Mouse (Mus musculus) heart, postnatal 10 days (tissue): ENCODE measurements around the gene Mier1. TPM values are rescaled to one million over a fixed set of nuclear protein-coding genes. Genes with fewer than 3 reads are reported as not detected.

Experiments used
- DNase-seq, 2 experiments: peaks; one replicate each; pipeline ENCODE4 v3.0.0; 2021
- intact Hi-C: fragments of 180-260 bp; cut with DNase I; formaldehyde crosslinking; loops from one replicate; pipeline ENCODE4 v1.15.1; 2025
- total RNA-seq, 2 experiments: library from RNA; stranded (reverse); gene quantifications; 2 replicates each; pipeline ENCODE4 v1.2.3; 2021

Gene Mier1
- total RNA-seq = 10 to 100 TPM; 34.6 to 37.3 TPM

DNA sequence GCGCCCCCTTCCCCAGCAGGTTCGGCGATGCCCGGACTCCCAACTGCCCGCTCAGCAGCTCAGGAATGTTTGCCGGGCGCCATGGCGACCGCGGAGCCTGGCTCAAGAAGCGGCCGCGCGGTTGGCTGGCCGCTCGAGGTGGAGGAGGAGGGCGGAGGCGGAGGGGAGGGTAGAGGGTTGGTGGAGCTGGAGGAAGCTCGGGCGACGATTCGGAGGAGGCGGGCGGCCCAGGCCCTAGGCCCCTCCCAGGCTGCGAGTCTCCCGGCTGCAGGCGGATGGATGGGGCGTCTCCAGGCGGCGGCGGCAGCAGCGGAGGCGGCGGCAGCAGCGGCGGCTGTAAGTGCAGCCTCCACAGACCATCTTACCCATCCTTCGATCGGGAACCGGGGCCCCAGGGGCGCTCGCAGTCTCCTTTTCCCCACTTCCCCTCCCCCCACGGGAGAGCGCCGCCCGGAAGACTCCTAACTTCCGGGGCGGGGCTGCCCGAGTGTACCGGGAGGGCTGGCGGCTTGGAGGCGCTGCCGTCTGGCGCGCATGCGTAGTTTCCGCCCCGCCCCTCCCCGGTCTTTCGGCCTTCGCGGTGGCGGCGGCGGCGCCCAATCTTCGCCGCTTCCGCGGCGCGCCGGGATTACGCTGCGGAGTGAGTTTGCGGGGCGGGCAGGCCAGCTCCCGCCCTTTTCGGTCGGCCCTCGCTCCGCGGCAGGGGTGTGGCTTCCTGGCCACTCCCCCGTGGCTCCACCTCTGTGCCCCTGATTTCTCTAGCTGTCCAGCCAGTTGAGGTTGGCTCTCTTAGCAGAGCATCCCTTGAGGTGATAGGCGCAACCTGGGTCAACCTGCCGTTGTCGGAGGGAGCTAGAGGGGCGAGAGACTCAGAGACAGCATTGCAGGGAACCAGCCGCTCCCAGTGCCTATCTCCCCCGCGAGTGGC is at the start of gene Mier1, which contains the start of gene Wdr78:
Mier1 (plus strand) TSS at position 207 of the 928 bp plus-strand sequence.
Wdr78 (minus strand) TSS at position 372 of the 928 bp plus-strand sequence.
- intact Hi-C loops = loop anchor here (5.0 to 10.0 kb wide), 3 partner anchors 98 to 1470 kb away; partner anchors contain the start of gene Leprot
- DNase-seq = peak; percentile 96 to 97

DNA sequence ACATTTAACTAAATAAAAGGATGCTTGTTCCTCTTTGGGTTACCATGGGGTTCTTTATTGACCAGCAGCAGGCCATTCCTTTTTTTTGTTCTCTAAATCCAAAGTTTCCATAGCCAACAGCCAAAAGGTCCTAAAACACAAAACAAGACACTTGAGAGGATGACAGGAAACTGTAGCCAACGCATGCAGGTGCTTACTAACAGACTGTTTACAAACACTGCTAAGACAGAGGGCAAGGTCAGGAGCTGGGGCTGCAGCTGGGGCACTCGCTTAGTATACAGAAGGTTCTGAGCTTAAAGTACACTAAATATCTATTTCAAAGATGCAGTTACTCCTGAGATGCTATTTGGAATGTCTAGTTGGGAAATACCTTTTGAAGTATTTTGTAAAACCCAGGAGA is 49.8 kb upstream of the Mier1 start:
- intact Hi-C loops = no loop called here

DNA sequence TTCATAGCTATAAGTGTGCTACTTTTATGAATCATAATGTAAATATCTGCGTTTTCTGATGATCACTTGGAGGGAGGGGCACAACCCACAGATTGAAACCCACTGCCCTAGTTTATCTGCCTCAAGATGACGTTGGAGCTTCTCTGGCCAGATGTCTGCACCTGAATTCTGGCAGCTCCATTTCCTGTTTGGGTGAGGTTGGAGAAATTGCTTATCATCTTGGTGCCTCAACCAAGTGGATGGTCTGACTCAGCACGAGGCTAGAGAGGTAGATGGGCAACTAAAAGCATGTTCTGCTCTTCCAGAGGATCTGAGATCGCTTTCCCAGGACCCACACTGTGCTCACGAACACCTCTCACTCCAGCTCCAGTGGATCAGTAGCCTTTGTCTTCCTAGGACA is 49.2 kb upstream of the Mier1 start:
- DNase-seq = no peak
- intact Hi-C loops = no loop called here

More for the DNA sequence above, 49.8 kb upstream of the Mier1 start:
- DNase-seq = no peak

DNA sequence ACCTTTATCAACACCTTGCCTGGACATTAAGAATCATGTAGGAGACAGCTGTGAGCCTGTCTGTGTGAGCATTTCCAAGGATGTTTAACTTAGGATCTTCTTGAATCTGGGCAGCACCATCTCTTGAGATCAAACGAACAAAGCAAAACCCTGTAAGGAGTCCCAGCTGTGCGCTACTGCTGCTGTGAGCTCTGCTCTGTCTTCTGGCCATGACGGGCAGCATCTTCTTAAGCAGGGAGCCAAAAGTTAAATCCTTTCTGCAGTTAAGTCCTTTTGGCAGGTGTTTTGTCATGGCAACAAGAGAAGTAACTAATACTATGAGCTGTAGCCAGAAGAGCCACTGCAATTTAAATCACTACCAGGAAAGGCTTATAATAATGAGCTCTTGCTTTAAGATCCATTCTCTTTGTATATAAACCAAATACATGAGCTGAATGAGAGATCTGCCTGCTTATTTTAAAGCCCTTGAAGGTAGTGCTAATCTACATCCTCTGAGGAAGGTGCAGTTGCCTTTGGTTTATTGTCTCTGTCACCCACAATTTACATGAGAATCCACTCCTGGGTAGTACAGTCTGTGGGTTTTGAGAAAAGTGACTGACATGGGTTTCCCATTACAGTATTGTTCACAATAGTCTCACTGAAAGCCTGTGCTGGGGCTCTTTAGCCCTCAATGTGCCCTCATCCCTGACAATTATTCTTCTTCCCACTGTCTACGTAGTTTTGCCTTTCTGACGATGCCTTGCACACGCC is 46.1 kb upstream of the Mier1 start:
- DNase-seq = no peak
- intact Hi-C loops = no loop called here

DNA sequence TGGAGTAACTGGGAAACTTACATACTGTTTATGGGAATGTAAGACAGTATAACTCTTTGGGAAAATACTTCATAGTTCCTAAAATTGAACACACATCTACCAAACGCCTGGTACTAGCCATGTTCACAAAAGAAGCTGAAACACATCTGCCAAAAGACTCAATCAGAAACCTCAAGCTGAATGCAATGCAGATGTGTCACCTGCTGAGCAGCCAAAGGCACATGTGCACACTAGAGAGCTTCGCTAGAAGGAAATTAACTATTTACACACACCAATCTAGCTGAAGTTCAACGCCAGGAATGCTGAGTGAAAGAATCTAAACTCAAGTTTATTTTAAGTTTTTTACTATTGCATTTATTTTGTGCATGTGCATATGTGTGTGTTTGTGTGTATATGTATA is 43.6 kb upstream of the Mier1 start:
- intact Hi-C loops = no loop called here
- no peak for DNase-seq

DNA sequence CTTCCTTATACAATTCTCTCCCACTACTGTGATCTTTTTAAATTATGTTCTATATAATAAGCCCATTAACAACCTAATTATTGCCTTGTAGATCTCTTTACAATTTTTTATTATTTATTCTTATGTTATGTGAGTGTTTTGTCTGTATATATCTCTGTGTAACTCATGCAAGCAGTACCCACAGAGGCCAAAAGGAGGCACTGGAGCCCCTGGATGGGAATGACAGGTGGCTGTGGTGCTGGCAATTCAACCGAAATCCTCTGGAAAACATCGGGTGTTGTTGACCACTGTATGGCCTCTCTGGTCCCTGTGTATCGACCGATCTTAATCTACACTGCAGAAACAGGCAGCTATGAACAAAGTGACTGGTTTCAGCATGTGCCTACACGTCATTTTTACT is 29.0 kb upstream of the Mier1 start:
- intact Hi-C loops = no loop called here
- no peak for DNase-seq

DNA sequence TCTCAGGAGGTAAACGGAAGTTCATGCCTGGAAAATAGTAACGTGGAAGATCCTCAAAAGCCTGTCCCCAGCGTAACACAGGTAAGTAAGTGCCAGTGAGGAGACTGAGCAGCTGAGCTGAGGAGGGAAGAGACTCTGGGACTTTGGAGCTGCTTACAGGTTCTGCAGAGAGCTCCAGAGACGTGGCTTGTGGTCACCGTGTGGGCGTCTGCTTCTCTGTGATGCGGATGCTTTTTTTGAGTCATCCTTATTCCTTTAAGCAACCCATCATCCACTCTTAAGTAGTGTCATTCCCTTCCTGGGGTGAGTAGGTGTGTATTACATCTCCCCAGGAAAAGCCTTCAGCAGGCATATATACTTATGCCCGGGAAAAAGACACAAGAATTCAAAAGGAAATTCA is 18.3 kb upstream of the Mier1 start:
- intact Hi-C loops = no loop called here
- no peak for DNase-seq

DNA sequence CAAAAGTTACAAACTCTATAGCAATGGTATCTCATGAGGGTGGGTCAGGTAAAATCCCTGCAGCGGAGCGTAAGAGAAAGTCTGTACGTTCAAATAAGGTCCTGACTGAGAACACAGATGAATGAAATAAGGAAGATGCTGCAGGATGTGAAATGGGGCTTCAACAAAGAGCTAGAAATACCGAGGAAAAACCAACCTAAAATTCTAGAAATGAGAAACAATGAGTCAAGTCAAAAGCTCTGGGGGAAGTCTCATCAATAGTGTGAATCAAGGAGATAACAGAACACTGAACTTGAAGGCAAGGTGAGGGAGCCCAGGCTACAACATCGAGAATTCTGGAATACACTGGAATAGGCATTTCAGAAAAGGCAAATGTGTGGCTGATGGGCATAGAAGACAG is 15.7 kb upstream of the Mier1 start:
- DNase-seq = no peak
- intact Hi-C loops = no loop called here

DNA sequence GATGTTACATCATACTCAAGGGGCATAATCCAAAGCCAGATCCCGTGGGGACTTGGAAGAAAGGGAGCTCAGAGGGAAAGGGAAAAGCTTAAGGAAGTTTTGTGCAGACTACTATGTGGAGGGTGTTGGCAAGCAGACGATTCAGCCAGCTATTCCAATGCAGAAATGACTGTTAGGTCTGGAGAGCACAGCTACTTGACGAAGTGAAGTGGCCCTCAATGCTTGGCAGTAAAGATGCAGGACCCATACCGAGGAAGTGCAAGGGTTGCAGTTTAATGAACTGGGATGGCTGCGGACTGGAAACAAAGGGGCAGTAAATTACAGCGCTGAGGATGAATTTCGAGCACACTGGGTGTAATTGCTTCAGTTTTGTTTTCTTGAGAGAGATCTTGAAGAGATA is 1.5 kb upstream of the Mier1 start:
- intact Hi-C loops = loop anchor here (5.0 to 10.0 kb wide), 3 partner anchors 100 to 1468 kb away; partner anchors contain the start of gene Leprot
- DNase-seq = no peak

DNA sequence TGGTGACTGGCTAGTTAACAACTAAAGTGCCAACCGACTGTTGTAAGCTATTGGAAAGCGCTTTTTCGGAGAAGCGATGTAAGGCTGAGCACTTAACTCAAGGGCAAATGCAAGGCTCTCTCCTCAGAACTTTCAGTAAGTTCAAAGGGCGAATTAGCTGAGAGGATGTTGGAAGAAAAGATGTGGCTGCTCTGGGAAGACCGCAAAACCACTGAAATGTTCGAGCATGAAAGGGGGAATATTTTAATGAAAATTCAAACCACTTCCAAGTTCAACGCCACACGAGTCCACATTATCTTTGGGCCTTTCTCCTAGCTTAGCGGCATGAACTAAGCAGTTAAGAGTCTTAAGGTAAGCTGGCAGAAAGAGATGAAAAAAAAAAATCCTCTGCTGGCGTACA is 788 bp upstream of the Mier1 start:
- DNase-seq = no peak
- intact Hi-C loops = loop anchor here (5.0 to 10.0 kb wide), 3 partner anchors 99 to 1469 kb away; partner anchors contain the start of gene Leprot

DNA sequence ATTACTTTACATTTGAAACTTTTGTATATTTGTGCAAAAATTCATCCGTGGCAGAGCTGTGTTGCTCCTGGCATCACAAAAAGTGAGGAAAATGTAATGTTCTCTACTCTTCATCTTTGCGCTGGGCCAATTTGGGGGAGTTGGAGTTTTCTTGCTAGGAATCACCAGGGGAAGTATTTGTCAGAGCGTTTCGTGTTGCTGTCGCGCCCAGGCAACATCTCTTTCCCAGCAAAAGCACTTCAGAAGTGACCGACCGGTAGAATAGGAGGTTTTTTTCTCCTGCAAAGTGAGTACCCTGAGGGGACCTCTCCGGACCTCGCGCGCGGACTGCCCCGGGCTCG is 4.7 kb downstream of the Mier1 start:
- intact Hi-C loops = loop anchor here (2.0 to 10.0 kb wide), 3 partner anchors 28 to 1474 kb away; partner anchors contain the start of gene Leprot
- no peak for DNase-seq

DNA sequence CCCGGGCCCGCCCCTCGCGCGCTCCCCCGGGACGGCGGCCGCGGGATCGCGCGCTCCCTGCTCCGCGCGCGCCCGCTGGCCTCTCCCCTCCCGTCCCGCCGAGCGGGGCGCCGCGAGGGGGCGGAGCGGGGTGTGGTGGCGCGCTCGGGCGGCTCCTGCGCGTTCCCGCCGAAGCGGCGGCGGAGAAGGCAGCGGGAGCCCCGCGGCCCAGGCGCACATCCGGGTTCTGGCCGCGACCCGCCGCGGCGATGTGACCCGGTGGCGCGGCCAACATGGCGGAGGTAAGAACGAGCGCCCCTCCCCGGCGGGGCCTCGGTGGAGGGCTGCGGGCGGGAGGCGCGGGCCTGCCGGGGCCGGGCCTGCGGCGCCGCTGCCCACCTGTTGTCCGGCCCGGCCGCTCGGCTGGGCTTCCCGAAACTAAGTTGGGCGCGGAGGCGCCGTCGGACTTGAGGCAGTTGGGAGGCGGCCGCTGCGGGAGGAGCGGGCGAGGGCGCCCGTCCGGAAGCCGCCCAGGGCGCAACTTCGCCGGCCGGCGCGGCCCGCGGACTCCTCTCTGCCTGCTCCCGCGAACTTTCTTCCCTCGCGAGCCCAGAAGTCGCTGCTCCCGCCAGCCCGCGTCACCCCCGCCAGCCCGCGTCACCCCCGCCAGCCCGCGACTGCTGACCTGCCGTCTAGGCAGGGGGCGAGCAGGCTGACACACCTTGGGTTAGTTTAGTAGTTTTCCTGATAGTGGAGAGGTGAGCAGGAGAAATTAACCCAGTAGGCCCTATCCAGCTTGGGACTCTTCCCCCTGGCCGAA is 5.2 kb downstream of the Mier1 start:
- intact Hi-C loops = loop anchor here (2.0 to 10.0 kb wide), 4 partner anchors 27 to 1767 kb away; partner anchors contain the start of gene Leprot
- DNase-seq = peak; percentile 86 to 90

DNA sequence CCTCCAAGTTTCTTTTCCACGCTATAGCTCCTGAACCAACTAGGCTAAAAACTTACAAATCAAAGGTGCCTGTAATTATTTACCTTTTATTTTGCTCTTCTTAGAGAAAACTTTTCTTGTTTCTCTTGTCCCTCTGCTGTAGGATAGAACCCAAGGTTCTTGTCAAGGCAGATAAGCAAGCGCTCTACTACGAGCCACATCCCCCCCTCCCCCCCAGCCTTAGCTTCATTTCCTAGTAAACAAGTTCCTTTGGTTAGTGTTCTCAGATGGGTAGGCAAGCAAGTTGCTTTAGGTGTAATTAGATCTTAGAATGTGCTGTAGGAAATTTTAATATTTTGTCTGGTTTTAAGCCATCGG is 5.8 kb downstream of the Mier1 start:
- no peak for DNase-seq
- intact Hi-C loops = loop anchor here (5.0 kb wide), 1 partner anchor 1768 kb away; no protein-coding TSS in a partner anchor

DNA sequence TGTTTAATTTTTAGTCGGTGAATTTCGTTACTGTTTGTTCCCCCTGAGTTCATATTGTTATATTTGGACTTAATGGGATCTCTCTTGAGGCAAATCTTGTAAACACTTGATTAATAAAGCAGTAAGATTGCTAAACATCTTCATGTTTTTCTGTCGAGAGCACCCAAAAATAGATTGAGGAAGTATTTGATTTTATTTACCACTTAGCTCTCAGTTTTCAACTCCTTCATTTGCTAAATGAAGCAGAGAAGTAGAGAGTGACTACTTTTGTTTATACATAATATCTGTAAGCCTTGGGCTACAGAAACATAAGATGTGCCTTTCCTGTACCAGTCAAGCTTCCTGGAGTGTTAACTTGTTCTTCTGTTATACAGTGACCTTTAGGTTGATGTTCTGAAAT is 6.2 kb downstream of the Mier1 start:
- no peak for DNase-seq
- intact Hi-C loops = loop anchor here (5.0 kb wide), 1 partner anchor 1768 kb away; no protein-coding TSS in a partner anchor

DNA sequence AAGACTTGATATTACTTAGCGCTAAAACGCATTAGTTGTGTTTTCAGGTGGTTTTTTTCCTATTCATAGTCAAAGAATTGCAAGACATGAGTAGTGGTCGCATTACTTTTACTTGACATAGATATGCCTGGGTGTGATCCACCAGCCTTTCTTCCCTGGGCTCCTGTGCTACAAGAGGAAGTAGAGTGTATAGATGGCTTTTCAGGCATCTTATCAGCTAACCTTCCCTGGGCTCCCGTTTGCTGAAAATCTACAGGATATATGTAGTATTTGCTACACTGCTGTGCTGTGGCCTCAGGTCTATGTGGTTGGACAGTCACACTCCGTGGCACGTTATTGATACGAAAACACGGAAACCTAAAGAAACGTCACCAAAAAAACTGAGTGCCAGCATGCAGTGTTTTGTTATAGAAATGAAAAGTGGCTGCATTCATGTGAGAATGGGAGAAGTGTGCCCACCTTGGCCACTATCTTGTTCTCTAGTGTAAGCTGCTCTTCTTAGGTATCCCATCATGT is 6.7 kb downstream of the Mier1 start:
- intact Hi-C loops = loop anchor here (5.0 kb wide), 1 partner anchor 1769 kb away; no protein-coding TSS in a partner anchor
- no peak for DNase-seq

DNA sequence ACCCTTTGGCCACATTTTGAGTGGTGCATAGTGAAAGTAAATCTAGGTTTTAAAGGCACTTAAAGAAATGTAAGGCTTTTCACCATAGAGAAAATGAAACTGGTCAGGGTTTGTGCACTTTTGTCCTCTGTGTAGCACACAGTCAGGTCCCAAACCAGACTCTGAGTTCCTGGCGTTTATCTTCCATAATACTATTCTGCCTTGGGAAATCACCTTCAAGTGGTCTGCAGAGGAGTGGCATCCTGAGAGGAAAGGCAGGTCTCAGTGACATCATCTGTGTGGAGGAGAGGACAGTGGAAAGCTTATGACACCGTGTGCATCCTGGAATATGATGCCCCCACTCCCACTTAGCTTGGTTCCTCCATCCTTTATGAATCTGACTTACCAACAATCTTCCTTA is 8.9 kb downstream of the Mier1 start:
- intact Hi-C loops = loop anchor here (5.0 kb wide), 1 partner anchor 1771 kb away; no protein-coding TSS in a partner anchor
- peak in 1 of 2 experiments; percentile 15 for DNase-seq

DNA sequence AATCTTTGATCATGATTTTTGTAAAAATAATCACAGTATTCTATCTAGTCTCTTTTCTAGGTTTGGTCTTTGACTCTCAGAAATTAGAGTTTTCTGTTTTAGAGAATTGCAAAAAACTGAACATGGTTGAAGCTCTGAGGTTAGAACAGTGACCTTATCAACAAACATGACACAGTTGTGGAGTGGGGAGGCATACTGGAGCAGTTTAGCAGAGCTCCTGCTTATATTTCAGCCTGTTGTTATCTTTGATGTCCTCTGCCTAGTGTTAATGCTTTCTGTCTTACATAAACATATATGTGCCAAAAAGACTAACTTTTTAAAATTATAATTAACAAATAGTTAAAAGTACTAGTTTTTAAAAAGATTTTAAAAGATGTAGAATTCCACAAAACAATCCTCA is 9.4 kb downstream of the Mier1 start:
- intact Hi-C loops = loop anchor here (5.0 kb wide), 1 partner anchor 1771 kb away; no protein-coding TSS in a partner anchor
- DNase-seq = no peak

DNA sequence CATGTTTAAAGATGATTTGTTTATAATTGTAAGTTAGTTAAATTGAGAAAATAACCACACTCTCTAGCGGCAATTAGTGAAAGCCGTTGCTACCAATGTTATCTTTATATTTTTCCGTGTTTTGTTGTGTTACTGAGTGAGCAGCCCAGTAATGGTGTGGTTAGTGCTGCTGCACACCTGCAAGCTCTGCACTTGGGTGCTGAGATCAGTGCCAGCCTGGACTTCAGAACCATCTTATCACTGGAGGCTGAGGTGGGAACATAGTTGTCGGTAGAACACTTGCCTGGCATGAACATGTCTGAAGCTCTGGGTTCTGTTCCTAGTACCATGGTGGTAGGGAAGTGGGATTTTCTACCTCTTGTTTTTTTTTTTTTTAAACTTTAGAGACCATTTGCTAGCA is 12.3 kb downstream of the Mier1 start:
- no peak for DNase-seq
- intact Hi-C loops = no loop called here

DNA sequence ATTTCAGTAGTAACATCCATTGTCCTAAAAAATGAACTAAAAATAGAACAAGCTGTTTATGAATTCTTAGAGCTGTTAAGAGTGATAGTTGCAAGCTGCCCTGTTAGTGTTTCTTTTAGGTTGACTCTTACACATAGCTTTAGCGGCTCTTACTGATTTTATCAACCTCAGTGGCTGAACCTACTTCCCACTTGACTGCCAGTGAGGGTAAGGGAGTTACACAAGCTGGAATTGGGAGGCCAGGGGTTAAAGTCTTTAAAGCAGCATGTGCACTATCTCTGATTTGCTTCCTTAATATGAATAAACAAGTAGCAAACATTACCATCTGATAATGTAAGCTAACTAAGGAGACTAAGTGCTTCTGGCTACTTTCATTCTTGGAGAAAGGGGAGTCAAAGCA is 22.8 kb downstream of the Mier1 start:
- intact Hi-C loops = no loop called here
- DNase-seq = no peak

DNA sequence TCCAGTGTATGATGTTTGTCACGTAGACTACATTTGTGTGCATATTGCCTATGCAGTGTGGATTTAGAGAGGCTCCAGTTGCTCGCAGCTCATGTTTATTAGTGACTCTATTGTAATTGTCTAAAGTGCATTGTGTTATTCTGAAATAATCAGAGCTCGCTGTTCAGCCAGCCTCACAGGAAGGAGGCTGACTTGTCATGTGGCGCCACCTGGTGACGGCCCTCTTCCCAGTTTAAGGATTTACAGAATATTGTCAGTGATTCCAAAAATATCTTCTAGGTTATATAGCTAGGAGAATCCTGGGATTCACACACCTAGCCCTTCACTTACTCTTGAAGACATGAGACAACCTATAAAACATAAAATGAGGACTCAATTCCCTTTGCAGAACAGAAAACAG is 32.1 kb downstream of the Mier1 start:
- intact Hi-C loops = loop anchor here (1.0 to 10.0 kb wide), 3 partner anchors 28 to 198 kb away; no protein-coding TSS in a partner anchor
- DNase-seq = peak; percentile 80 to 87
